Mouse (Mus musculus) kidney, embryonic 14.5 days (tissue): ENCODE measurements at regions not wholly inside any gene's neighbourhood (a gene's known extent, or its start where the extent isn't known, plus 50 kb on each side); places are given as distances from the start of the nearest gene placed in this dataset.
A peak's percentile ranks its signal among the peaks of the same experiment; 100 is the strongest.

Experiments used
- ATAC-seq: fragments of 200-750 bp; cut with Nextera tagmentation; 2 replicates; pipeline ENCODE4 v1.8.0; 2017; ENCODE audit warnings: moderate number of reproducible peaks, mild to moderate bottlenecking, moderate TSS enrichment, moderate library complexity; ENCODE audit not compliant: low FRiP score, low TSS enrichment
- H3K27ac ChIP-seq: fragments of 300-500 bp; sonication (generic); 2 replicates; pipeline ENCODE4 v1.5.1; 2014; ENCODE audit warnings: low read depth, mild to moderate bottlenecking, low read length, moderate library complexity, mixed read lengths
- H3K27me3 ChIP-seq: fragments of 300-500 bp; sonication (generic); 2 replicates; pipeline ENCODE4 v1.6.1; 2014; ENCODE audit warnings: mild to moderate bottlenecking, low read length; ENCODE audit not compliant: control insufficient read depth, insufficient read depth
- H3K36me3 ChIP-seq: fragments of 300-500 bp; sonication (generic); 2 replicates; pipeline ENCODE4 v1.6.1; 2014; ENCODE audit warnings: low read length, mixed read lengths; ENCODE audit not compliant: control insufficient read depth, insufficient read depth
- H3K4me1 ChIP-seq: fragments of 300-500 bp; sonication (generic); 2 replicates; pipeline ENCODE4 v1.6.1; 2014; ENCODE audit warnings: low read length, mixed read lengths; ENCODE audit not compliant: control insufficient read depth, insufficient read depth
- H3K4me2 ChIP-seq: fragments of 300-500 bp; sonication (generic); replicated peaks from 2 replicates; pipeline ENCODE4 v1.6.1; 2014; ENCODE audit warnings: low read depth, mild to moderate bottlenecking, low read length
- H3K4me3 ChIP-seq: fragments of 300-500 bp; sonication (generic); 2 replicates; pipeline ENCODE4 v1.5.1; 2014; ENCODE audit warnings: mild to moderate bottlenecking, low read length
- H3K9ac ChIP-seq: fragments of 300-500 bp; sonication (generic); 2 replicates; pipeline ENCODE4 v1.6.1; 2014; ENCODE audit warnings: low read depth, mild to moderate bottlenecking, low read length, moderate library complexity
- H3K9me3 ChIP-seq: fragments of 300-500 bp; sonication (generic); 2 replicates; pipeline ENCODE4 v1.6.1; 2016; ENCODE audit warnings: low read length; ENCODE audit not compliant: control insufficient read depth
- WGBS: fragments of 180-500 bp; shearing (Covaris S2); extraction: QIAGEN DNeasy Blood & Tissue Kit; methylation state at CpG from one replicate; pipeline ENCODE4 v1.1.7; 2014; 5-methylcytosine and 5-hydroxymethylcytosine counted together

DNA sequence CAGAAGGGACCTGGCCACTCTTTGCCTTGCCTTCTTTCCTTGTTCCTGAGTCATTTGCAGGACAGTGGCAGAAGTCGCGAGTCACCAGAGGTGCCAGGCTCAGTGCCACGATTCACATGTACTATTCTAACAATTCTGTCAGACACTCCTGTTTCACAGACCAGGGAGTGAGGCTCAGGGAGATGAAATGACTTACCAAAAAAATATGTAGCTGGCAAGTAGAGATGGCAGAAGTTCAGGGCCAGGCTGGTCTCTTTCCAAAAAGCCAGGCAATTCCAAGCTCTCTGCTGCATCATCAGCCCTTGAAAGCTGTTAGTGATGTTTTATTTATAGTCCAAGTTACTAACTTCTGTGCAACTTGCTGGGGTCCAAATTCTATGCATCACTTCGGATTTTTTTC is 311.2 kb downstream of the Hace1 start:
- Histone ChIP-seq H3K9ac (no peak overlapping the region), H3K36me3 (no peaks in the 10 kb centered on the region), H3K27me3 (no peaks in the 10 kb centered on the region), H3K27ac (peak overlapping the region; percentile 51; the same call in 1 of the 2 replicates), H3K4me2 (no peak overlapping the region), H3K9me3 (no peaks in the 10 kb centered on the region), H3K4me3 (no peak overlapping the region), H3K4me1 (0 out of 2 replicates have a peak, but pooled peaks cover 6% of the 10 kb centered on the region)
- ATAC-seq = no peak
- WGBS = 70% methylated on average over 4 of the region's 4 CpGs

DNA sequence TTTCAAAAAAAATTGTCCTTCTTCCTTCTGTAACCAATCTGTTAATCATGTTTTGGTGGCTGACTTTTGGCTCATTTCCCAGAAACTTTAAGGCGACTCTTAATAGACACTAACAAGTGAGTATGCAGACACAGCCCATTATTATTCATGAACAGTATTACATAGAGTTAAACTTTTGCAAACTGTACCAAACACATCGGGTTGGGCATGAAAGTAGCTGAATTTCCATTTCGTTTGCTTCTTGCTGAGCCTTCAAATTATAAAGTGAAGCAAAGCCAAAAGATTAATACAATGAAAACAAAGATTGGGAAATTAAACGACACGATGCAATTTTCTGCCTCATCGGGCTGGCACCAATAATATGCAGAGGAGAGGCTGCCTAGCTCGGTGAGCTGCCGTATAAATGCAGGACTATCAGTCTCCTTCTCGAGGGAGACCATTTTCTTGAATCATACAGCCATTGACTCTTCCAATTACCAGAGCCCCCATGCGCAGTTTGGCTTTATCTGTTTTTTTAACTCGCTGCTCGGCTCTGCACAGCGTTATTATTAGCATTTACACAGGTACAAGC is 311.8 kb downstream of the Hace1 start:
- no peaks in the 10 kb centered on the region for H3K27me3 ChIP-seq
- 0 out of 2 replicates have a peak, but pooled peaks have one; percentile 32 for ATAC-seq
- no peaks in the 10 kb centered on the region for H3K9me3 ChIP-seq
- H3K36me3 ChIP-seq = no peaks in the 10 kb centered on the region
- H3K9ac ChIP-seq = no peak overlapping the region
- 44% methylated on average over 13 of the region's 13 CpGs for WGBS
- 0 out of 2 replicates have a peak overlapping the region, but pooled peaks have one; percentile 8 for H3K4me2 ChIP-seq
- H3K4me3 ChIP-seq = no peak overlapping the region
- H3K27ac ChIP-seq = no peak overlapping the region
- H3K4me1 ChIP-seq = 0 out of 2 replicates have a peak, but pooled peaks cover 6% of the 10 kb centered on the region

DNA sequence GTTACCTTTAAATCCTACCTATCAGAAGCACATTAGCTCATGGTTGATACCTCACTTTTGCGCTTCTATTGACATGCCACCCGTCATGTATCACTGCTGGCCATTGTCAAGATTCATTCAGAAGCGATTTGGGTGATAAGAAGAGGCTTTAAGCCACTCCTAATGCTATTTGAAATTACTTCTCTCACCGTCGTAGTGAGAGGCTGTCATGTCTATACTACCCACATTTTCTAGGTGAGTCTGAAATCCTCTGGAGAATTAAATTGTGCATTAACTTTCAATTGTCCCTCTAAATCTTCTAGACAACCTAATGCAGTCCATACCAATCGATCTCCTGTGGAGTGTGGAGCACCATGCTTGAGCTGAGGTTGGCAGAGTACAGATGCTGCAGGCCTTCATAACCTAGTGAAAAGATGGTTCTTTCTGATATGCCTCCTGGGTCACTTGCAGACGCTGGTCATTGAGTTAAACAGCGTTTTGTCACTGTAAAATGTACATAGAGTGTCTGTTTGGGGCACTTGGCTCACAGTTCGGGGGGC is 312.5 kb downstream of the Hace1 start:
- 86% methylated on average over 9 of the region's 9 CpGs for WGBS
- no peak for ATAC-seq
- Histone ChIP-seq H3K36me3 (no peaks in the 10 kb centered on the region), H3K27ac (no peak overlapping the region), H3K9me3 (no peaks in the 10 kb centered on the region), H3K4me2 (no peak overlapping the region), H3K4me1 (0 out of 2 replicates have a peak, but pooled peaks cover 6% of the 10 kb centered on the region), H3K4me3 (no peak overlapping the region), H3K9ac (no peak overlapping the region), H3K27me3 (no peaks in the 10 kb centered on the region)

DNA sequence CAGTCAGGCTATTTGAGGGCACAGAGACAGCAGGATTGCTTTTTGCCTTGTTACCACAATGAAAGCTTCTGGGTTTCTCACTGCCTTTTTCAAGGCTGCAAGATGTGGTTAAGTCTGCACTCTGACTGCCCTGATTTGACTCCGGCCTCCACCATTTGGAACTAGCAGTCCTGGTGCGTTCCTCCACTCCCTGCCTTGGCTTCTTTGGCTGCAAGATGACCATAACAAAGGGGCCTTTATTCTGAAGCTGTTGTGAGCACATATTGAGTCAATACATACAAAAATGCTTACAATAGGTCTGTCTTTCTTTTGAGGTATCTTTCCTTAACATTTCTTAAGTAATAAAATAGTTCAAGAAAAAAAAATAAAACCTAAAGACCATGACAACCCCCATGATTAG is 314.8 kb downstream of the Hace1 start:
- H3K9me3 ChIP-seq = no peaks in the 10 kb centered on the region
- 86% methylated on average over 2 of the region's 2 CpGs for WGBS
- H3K4me2 ChIP-seq = no peak overlapping the region
- H3K36me3 ChIP-seq = no peaks in the 10 kb centered on the region
- no peaks in the 10 kb centered on the region for H3K27me3 ChIP-seq
- no peak overlapping the region for H3K9ac ChIP-seq
- no peak overlapping the region for H3K27ac ChIP-seq
- ATAC-seq = no peak
- no peak overlapping the region for H3K4me3 ChIP-seq
- H3K4me1 ChIP-seq = 0 out of 2 replicates have a peak, but pooled peaks cover 6% of the 10 kb centered on the region

DNA sequence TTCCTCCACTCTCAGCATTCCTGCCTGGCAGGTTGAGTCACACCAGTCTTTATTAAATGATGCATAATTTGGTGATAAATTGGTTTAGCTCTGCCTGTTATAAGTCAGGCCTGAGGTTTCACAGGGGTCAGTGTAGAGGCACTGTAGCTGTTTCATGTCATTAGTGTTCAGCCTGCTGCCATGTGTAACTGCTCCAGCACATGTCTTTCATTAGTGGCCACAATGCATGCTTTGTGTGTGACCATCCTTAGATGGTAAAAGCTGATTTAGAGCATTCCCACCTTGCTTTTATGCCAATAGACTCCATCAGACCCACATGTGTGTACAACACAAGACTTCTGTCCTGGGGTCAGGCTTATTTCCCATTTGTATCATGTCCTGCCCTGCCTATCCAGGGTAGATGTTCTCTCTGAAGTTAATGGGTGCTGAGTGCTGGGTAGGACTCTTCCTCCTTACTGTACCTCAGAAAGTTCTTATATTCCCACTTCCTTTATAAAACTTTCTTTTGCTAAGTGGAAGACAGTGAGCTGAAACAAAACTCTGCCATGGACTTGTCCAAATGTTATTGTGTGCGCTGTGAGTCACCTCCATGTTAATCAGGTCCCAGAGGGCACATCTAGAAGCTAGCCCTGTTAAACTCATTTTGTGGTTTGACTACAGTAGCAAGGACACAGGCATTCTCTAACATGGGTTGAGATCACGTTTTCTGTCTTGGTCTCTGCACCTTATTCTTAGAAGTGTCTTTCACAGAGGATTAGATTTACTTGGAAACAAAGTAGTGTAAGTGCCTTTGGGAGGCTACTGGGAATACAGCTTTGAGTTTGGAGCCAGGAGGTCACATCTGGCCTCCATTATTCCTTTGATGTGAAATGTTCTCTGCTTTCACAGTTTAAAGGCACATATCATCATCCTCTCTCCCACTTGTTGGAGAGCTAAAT is 316.5 kb downstream of the Hace1 start:
- Histone ChIP-seq H3K27ac (no peak overlapping the region), H3K4me2 (no peak overlapping the region)
- WGBS = 52% methylated on average over 2 of the region's 2 CpGs

DNA sequence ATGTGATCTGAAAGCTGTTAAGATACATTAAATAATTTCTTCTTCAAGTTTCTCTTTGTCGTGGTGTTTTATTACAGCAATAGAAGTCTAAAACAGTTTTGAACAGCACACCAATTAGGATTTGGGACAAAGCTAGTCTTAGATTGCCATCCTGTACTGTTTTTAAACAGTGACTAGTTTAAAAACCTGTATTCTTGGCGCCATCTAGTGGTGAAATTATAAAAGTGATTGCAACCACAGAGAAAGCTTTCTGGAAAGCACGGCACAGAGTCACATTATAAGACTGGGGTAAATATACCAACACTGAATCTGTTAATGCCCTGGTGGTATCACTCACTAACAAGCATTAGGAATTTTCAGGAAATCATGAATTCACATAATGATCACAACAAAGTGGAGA is 339.3 kb downstream of the Hace1 start:
- Histone ChIP-seq H3K9me3 (no peaks in the 10 kb centered on the region), H3K27ac (no peak overlapping the region), H3K4me1 (no peaks in the 10 kb centered on the region), H3K9ac (no peak overlapping the region), H3K4me2 (no peak overlapping the region), H3K27me3 (no peaks in the 10 kb centered on the region), H3K36me3 (no peaks in the 10 kb centered on the region), H3K4me3 (no peak overlapping the region)
- WGBS = 20% methylated on average over 3 of the region's 3 CpGs
- no peak for ATAC-seq

More for the DNA sequence above, 316.5 kb downstream of the Hace1 start:
- Histone ChIP-seq H3K27me3 (no peaks in the 10 kb centered on the region), H3K36me3 (no peaks in the 10 kb centered on the region), H3K4me1 (no peaks in the 10 kb centered on the region), H3K9me3 (no peaks in the 10 kb centered on the region), H3K4me3 (no peak overlapping the region), H3K9ac (no peak overlapping the region)
- ATAC-seq = no peak

DNA sequence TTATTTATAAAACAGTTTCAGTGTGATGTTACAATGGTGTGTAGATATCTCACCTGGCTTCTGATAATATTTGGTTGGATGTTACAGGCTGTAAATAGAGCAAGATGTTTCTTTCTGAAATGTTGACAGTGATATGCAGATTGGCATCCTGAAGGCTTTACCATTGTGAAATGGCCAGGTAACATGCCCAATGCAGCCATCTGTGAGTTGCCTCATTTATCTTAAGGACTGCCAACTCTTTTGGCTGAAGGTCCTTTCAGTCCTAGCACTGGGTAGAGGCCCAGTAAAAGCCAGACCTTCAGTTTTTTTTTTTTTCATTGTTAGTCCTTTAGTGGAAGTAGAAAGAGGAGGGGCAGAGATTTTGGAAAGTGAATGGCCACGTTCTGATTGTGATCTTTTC is 348.1 kb downstream of the Hace1 start:
- Histone ChIP-seq H3K9me3 (no peaks in the 10 kb centered on the region), H3K9ac (no peak overlapping the region), H3K4me1 (no peaks in the 10 kb centered on the region), H3K27me3 (no peaks in the 10 kb centered on the region), H3K4me3 (no peak overlapping the region), H3K36me3 (no peaks in the 10 kb centered on the region), H3K27ac (no peak overlapping the region), H3K4me2 (no peak overlapping the region)
- ATAC-seq = no peak
- 38% methylated on average over 1 of the region's 1 CpGs for WGBS

DNA sequence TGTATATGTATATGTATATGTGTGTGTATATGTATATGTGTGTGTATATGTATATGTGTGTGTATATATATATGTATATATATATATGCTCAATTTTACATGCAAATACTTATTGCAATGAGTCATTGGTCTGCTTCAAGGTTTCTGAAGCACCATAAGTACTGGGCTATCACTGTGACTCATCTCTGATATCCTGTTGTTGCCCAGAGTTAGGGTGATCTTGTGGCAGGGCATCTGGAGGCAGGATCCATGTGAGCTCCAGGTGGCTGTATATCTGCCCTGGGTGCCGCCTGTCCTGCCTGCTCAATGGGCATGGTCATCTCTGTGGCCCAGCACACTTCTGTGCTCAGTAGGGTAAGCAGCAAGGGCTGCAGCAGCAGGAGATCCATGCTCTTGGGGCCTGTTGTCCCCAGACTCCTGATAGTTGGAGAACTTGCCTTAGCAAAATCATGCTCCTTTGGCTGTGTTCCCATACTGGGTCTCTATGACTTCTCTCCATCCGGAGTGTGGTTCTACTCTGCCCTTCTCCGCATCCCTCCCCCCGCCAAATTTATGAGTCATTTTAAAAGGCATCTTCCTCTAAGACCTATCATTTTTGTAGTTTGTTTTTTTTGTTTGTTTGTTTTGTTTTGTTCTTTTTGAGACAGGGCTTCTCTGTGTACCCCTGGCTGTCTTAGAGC is 356.1 kb downstream of the Hace1 start:
- H3K9me3 ChIP-seq = no peaks in the 10 kb centered on the region
- 93% methylated on average over 4 of the region's 4 CpGs for WGBS

More for the DNA sequence above, 356.1 kb downstream of the Hace1 start:
- no peak overlapping the region for H3K4me2 ChIP-seq
- no peaks in the 10 kb centered on the region for H3K4me1 ChIP-seq
- H3K36me3 ChIP-seq = no peaks in the 10 kb centered on the region
- no peak overlapping the region for H3K27ac ChIP-seq
- H3K9ac ChIP-seq = no peak overlapping the region
- H3K4me3 ChIP-seq = no peak overlapping the region
- ATAC-seq = no peak
- H3K27me3 ChIP-seq = no peaks in the 10 kb centered on the region
